In genomic region chr1:192533016-192533415, GRCm38 (mm10) we compare ENCODE assay signal across 35 mouse cellular contexts.
"Had no signal": no experiment of that assay in that cellular context is flagged by ENCODE, and none has a peak within 500 bp of the region (broad histone marks: within the 10 kb centered on the region; RNA-seq: fewer than 3 reads in every experiment).

No protein-coding gene starts in this region.

- H3K4me3 ChIP-seq: heart, embryonic 10.5 days; heart, embryonic 13.5 days; heart, embryonic 15.5 days; hindbrain, embryonic 10.5 days; hindbrain, embryonic 12.5 days; hindbrain, embryonic 13.5 days; hindbrain, embryonic 15.5 days; intestine, embryonic 15.5 days; kidney, embryonic 15.5 days; layer of hippocampus, adult 2 months; left cerebral cortex, adult 2 months had no signal

- H3K27ac ChIP-seq: heart, embryonic 10.5 days; heart, embryonic 13.5 days; heart, embryonic 15.5 days; hindbrain, embryonic 10.5 days; hindbrain, embryonic 12.5 days; hindbrain, embryonic 13.5 days; hindbrain, embryonic 14.5 days; hindbrain, embryonic 15.5 days; hindbrain, postnatal 0 days; intestine, embryonic 15.5 days; kidney, embryonic 15.5 days; kidney, postnatal 0 days; layer of hippocampus, adult 2 months; left cerebral cortex, adult 2 months had no signal

- H3K9me3 ChIP-seq: heart, embryonic 10.5 days; heart, embryonic 15.5 days; hindbrain, embryonic 10.5 days; hindbrain, embryonic 12.5 days; hindbrain, embryonic 13.5 days; hindbrain, embryonic 15.5 days; intestine, embryonic 15.5 days; kidney, embryonic 15.5 days had no signal

- H3K27me3 ChIP-seq: heart, embryonic 13.5 days; heart, embryonic 15.5 days; hindbrain, embryonic 12.5 days; hindbrain, embryonic 13.5 days; hindbrain, embryonic 15.5 days; intestine, embryonic 15.5 days; kidney, embryonic 15.5 days had no signal

- H3K4me1 ChIP-seq: heart, embryonic 15.5 days; hindbrain, embryonic 12.5 days; hindbrain, embryonic 15.5 days; intestine, embryonic 15.5 days; kidney, embryonic 15.5 days had no signal

- H3K4me2 ChIP-seq: heart, embryonic 11.5 days; heart, embryonic 13.5 days; heart, embryonic 15.5 days; hindbrain, embryonic 12.5 days; hindbrain, embryonic 13.5 days; hindbrain, embryonic 14.5 days; hindbrain, embryonic 15.5 days; intestine, embryonic 15.5 days; kidney, embryonic 15.5 days had no signal

- H3K9ac ChIP-seq: heart, embryonic 13.5 days; heart, embryonic 15.5 days; hindbrain, embryonic 12.5 days; hindbrain, embryonic 13.5 days; hindbrain, embryonic 14.5 days; hindbrain, embryonic 15.5 days; intestine, embryonic 15.5 days; kidney, embryonic 15.5 days had no signal

- DNase-seq: heart, postnatal 10 days; heart, postnatal 14 days; heart, postnatal 36 days; heart, postnatal 4 days; kidney, adult 11 months; kidney, adult 18-20 months; kidney, adult 2 months; kidney, adult 8-10 months; kidney, adult 9 months; kidney, postnatal 10 days; kidney, postnatal 14 days; kidney, postnatal 25 days; kidney, postnatal 36 days; kidney, postnatal 4 days; layer of hippocampus, adult 9-11 months; layer of hippocampus, postnatal 36 days had no signal

- ATAC-seq: hindbrain, embryonic 16.5 days; hindbrain, postnatal 0 days; inflammation-experienced regulatory T-cells, adult 6 months; intestine, embryonic 15.5 days; intestine, embryonic 16.5 days; intestine, postnatal 0 days had no signal

- H3K36me3 ChIP-seq: heart, embryonic 10.5 days; heart, embryonic 13.5 days; heart, embryonic 15.5 days; hindbrain, embryonic 10.5 days; hindbrain, embryonic 12.5 days; hindbrain, embryonic 13.5 days; hindbrain, embryonic 15.5 days; intestine, embryonic 15.5 days; kidney, embryonic 15.5 days had no signal
